ENCODE assay signal across 15 mouse cellular contexts in the genomic region with DNA sequence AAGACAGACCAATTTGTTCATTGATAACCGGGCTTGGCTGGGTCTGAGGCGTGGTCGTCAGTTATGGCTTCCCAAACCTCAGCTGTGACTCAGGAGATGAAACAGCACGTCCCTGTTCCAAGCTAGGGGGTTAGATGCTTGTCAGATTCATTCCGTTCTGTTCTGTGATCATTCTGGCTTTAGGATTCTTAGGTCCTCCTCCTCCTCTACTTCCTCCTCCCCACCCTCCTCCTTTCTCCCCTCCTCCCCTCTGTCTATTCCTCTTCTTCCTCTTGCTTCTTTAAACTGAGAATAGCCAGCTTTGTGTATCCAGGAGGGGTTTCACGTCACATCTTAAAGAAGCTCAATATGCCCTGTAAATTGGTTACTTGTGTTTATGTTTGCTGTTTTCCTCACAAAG.
"Had no signal": no experiment of that assay in that cellular context is flagged by ENCODE, and none has a peak within 500 bp of the region (broad histone marks: within the 10 kb centered on the region; RNA-seq: fewer than 3 reads in every experiment).

No protein-coding gene starts in this region.

- DNase-seq: kidney, adult 18-20 months; kidney, adult 9 months; kidney, postnatal 25 days; left cerebral cortex, postnatal 4 days; liver, postnatal 0 days; lung, embryonic 14.5 days; midbrain, embryonic 14.5 days; right cerebral cortex, adult 18-20 months; right cerebral cortex, postnatal 14 days; right cerebral cortex, postnatal 4 days; spleen, adult 18-20 months; thymus, adult 18-20 months; thymus, postnatal 25 days had no signal

- ATAC-seq: intestine, embryonic 16.5 days; liver, postnatal 0 days; lung, postnatal 0 days had no signal
